Mouse (Mus musculus): Measurements from ENCODE around the gene Sptssa. TPM values are rescaled to one million over a fixed set of nuclear protein-coding genes. Genes with fewer than 3 reads are reported as not detected.

The Sptssa gene
- polyA plus RNA-seq, 1 experiment from 2014 or later = 95.8 TPM

MicroRNAs within 50 kb of the gene (microRNA counts, 519-probe panel; counts per million panel counts)
- microRNA mmu-miR-1892 = not detected

Small RNAs within 50 kb of the gene (microRNA-seq; reads per million reads assigned to microRNA genes)
- not detected for gene Mir1892 (ENCODE audit: borderline number of aligned reads)

Other genes starting within 250 kb of the Sptssa start
- gene Eapp, start 39.3 kb upstream of the Sptssa start, polyA plus RNA-seq (2014; fragmentation: Nextera tagmentation; extraction: Ambion mirVana) = 59.9 and 68.4 TPM in 2 replicates
- gene Snx6, start 139.1 kb upstream of the Sptssa start, polyA plus RNA-seq (2014; fragmentation: Nextera tagmentation; extraction: Ambion mirVana) = 115 and 123 TPM in 2 replicates
- 87.3 TPM in 2 replicates for gene Cfl2, start 206.3 kb upstream of the Sptssa start, polyA plus RNA-seq (2014; fragmentation: Nextera tagmentation; extraction: Ambion mirVana)

Measured in liver, embryonic 11.5 days (tissue).